Mouse (Mus musculus): ENCODE measurements around the gene Ptgr1. TPM values are rescaled to one million over a fixed set of nuclear protein-coding genes. Genes with fewer than 3 reads are reported as not detected.

Ptgr1 gene
- total RNA-seq, 1 experiment from 2014 or later = 2.5 TPM

DNA sequence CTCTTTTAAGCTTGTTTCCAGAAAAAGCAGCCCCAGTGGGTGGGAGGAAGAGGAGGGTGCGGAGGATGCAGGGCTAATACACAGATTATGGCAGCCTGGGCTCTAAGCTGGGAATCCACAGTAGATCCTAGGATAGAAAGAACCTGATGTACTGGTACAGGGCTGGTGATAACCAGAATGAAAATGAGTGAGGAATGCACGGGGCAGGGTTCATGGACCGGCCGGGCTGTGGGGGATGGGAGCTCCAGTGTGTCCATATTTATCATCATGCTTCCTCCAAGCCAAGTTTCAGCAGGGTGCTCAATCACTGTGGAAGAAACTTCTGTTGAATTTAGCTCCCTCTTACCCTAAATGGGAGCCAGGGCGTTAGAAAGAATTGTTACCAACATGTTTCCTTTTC is 10.2 kb upstream of the Ptgr1 start:
- no peak for ATAC-seq (replicated peaks in 1 of 2; ENCODE audit: insufficient read depth in 1 of 2, low FRiP score in 2 of 2, low TSS enrichment in 1 of 2, low read depth in 1 of 2, poor library complexity in 2 of 2, severe bottlenecking in 2 of 2)

GRCm38 (mm10) chr4:58995251-58995693 is 8.4 kb upstream of the Ptgr1 start:
- ATAC-seq (replicated peaks in 1 of 2; ENCODE audit: insufficient read depth in 1 of 2, low FRiP score in 2 of 2, low TSS enrichment in 1 of 2, low read depth in 1 of 2, poor library complexity in 2 of 2, severe bottlenecking in 2 of 2) = no peak

DNA sequence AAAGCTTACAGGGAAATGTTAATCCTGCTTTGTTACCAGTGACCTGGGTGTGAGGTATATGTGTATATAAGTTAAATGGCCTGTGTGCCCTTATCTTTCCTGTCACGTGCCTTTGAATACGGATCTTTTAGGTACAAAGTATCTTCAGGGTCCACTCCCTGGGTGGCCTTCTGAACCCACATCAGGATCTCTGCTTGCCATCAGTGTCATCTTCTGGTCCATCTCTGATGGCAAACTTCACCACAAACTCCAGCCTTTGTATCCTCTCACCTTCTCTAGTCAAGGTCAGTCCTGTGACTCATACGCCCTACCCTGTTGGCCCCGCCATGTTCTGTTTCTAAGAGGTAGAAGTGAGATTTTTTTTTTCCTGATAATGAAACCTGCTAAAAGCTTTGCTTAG is 7.8 kb upstream of the Ptgr1 start, which contains the start of gene Dnajc25:
Dnajc25 (plus strand) TSS at position 301 of the 400 bp plus-strand sequence.
- ATAC-seq (replicated peaks in 1 of 2; ENCODE audit: insufficient read depth in 1 of 2, low FRiP score in 2 of 2, low TSS enrichment in 1 of 2, low read depth in 1 of 2, poor library complexity in 2 of 2, severe bottlenecking in 2 of 2) = no peak

DNA sequence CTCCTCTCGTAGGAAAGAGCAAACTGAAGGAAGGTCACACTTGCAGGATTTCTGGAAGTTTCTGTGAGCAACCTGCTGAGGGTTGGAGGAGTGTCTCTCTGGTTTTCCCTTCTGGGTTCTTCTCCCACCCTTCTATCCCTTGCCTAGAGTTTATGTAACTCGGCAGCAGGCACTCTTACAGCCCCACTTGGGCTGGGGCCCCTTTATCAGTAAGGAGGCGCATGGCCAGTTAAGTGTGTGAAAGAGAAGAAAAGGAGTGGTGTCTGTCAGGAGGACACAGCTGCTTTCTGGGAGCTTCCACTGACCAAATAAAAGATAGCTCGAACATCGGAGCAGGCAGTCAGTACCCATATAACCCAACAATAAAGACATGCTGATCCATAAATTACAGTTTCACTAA is 5.3 kb upstream of the Ptgr1 start:
- no peak for ATAC-seq (replicated peaks in 1 of 2; ENCODE audit: insufficient read depth in 1 of 2, low FRiP score in 2 of 2, low TSS enrichment in 1 of 2, low read depth in 1 of 2, poor library complexity in 2 of 2, severe bottlenecking in 2 of 2)

- no peak; a peak in 1 of 4 replicates for ATAC-seq (replicated peaks in 1 of 2; ENCODE audit: insufficient read depth in 1 of 2, low FRiP score in 2 of 2, low TSS enrichment in 1 of 2, low read depth in 1 of 2, poor library complexity in 2 of 2, severe bottlenecking in 2 of 2)
Measured at GRCm38 (mm10) chr4:58990609-58991434, 3.9 kb upstream of the Ptgr1 start.

GRCm38 (mm10) chr4:58989303-58989898 is 2.5 kb upstream of the Ptgr1 start:
- no peak for ATAC-seq (replicated peaks in 1 of 2; ENCODE audit: insufficient read depth in 1 of 2, low FRiP score in 2 of 2, low TSS enrichment in 1 of 2, low read depth in 1 of 2, poor library complexity in 2 of 2, severe bottlenecking in 2 of 2)

DNA sequence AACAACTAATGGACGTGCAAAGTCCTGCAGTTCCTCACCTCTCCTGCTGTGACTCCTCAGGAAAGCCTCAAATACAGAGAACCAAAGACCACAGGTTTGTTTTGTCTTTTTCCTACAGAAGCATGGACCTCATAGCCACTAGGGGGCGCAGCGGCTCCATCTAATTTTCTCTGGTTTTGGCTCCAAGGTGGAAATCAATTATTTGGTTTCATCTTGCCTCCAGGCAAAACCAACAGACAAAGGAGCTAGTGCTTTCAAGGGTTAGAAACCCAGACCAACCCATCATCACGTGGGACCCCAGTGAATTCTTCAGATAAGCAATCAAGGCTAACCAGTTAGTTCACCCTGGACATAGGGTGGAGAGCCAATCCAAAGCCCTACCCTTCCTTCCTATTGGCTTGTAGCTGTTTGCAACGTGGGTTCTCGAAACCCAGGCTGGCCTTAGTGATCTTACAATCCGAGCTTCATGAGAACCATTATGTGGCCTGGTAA is 1.7 kb downstream of the Ptgr1 start:
- peak; percentile 42 to 72; a peak in 3 of 4 replicates for ATAC-seq (replicated peaks in 1 of 2; ENCODE audit: insufficient read depth in 1 of 2, low FRiP score in 2 of 2, low TSS enrichment in 1 of 2, low read depth in 1 of 2, poor library complexity in 2 of 2, severe bottlenecking in 2 of 2)

GRCm38 (mm10) chr4:58982806-58983205 is 4.1 kb downstream of the Ptgr1 start:
- ATAC-seq (replicated peaks in 1 of 2; ENCODE audit: insufficient read depth in 1 of 2, low FRiP score in 2 of 2, low TSS enrichment in 1 of 2, low read depth in 1 of 2, poor library complexity in 2 of 2, severe bottlenecking in 2 of 2) = no peak

GRCm38 (mm10) chr4:58981421-58981820 is 5.5 kb downstream of the Ptgr1 start:
- ATAC-seq (replicated peaks in 1 of 2; ENCODE audit: insufficient read depth in 1 of 2, low FRiP score in 2 of 2, low TSS enrichment in 1 of 2, low read depth in 1 of 2, poor library complexity in 2 of 2, severe bottlenecking in 2 of 2) = no peak

- no peak for ATAC-seq (replicated peaks in 1 of 2; ENCODE audit: insufficient read depth in 1 of 2, low FRiP score in 2 of 2, low TSS enrichment in 1 of 2, low read depth in 1 of 2, poor library complexity in 2 of 2, severe bottlenecking in 2 of 2)
Measured at GRCm38 (mm10) chr4:58975711-58976110, 11.2 kb downstream of the Ptgr1 start.

- no peak; a peak in 1 of 4 replicates for ATAC-seq (replicated peaks in 1 of 2; ENCODE audit: insufficient read depth in 1 of 2, low FRiP score in 2 of 2, low TSS enrichment in 1 of 2, low read depth in 1 of 2, poor library complexity in 2 of 2, severe bottlenecking in 2 of 2)
Measured at GRCm38 (mm10) chr4:58970678-58971077, 16.2 kb downstream of the Ptgr1 start.

DNA sequence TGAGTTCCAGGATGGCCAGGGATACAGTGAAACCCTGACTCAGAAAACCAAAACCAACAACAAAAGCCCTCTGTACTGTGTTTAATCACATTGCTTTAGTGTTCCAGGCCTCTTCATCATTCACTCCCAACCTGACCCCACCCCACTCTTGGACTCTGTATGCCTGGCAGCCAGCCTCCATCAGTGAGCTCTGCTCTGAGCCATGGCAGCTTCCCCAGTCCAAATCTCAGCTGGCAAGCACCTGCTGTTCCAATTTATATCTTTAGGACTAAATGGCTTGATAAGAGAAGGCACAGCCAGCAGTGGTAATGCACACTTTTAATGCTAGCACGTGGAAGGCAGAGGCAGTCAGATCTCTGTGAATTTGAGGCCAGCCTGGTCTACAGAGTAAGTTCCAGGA is 21.8 kb downstream of the Ptgr1 start:
- ATAC-seq (replicated peaks in 1 of 2; ENCODE audit: insufficient read depth in 1 of 2, low FRiP score in 2 of 2, low TSS enrichment in 1 of 2, low read depth in 1 of 2, poor library complexity in 2 of 2, severe bottlenecking in 2 of 2) = no peak

GRCm38 (mm10) chr4:58963271-58963670 is 23.6 kb downstream of the Ptgr1 start:
- no peak for ATAC-seq (replicated peaks in 1 of 2; ENCODE audit: insufficient read depth in 1 of 2, low FRiP score in 2 of 2, low TSS enrichment in 1 of 2, low read depth in 1 of 2, poor library complexity in 2 of 2, severe bottlenecking in 2 of 2)

- ATAC-seq (replicated peaks in 1 of 2; ENCODE audit: insufficient read depth in 1 of 2, low FRiP score in 2 of 2, low TSS enrichment in 1 of 2, low read depth in 1 of 2, poor library complexity in 2 of 2, severe bottlenecking in 2 of 2) = no peak
Measured at GRCm38 (mm10) chr4:58961719-58962118, 25.2 kb downstream of the Ptgr1 start.

DNA sequence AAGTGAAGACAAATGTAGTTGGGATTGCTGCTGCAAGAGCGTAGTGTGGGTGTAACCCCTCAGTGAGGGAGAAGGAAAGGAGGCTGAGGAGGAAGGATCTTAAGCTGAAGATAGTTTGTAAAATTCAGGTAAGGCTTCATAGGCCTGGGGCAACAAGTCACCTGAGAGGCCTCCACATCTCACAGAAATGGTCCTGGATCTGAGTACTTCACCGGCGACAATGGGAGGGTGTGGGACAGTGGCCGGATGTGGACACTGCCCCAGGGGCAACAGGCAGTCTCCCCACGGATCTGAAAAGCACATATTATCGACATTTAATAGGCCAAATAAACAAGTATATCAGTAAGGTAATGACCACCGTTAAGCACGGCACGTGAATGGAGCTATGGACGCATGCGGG is 34.3 kb downstream of the Ptgr1 start:
- no peak for ATAC-seq (replicated peaks in 1 of 2; ENCODE audit: insufficient read depth in 1 of 2, low FRiP score in 2 of 2, low TSS enrichment in 1 of 2, low read depth in 1 of 2, poor library complexity in 2 of 2, severe bottlenecking in 2 of 2)

DNA sequence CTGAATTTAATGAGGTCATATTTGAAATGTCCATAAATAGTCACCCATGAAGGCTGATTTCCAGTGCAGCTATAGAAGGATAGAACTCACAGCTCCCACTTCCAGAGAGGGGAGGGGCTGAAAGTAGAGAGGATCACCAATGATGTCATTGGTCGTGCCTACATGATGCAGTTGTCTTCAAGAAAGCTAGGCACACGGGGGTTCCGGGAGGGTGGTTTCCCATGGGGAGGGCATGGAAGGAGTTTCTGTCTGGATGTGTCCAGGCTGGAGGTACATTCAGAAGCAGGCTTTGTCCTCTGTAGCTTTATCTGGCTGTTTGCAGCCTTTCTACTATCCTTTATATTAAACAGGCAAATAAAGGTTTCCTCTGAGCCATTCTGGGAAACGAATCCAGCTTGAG is 38.5 kb downstream of the Ptgr1 start:
- no peak for ATAC-seq (replicated peaks in 1 of 2; ENCODE audit: insufficient read depth in 1 of 2, low FRiP score in 2 of 2, low TSS enrichment in 1 of 2, low read depth in 1 of 2, poor library complexity in 2 of 2, severe bottlenecking in 2 of 2)

- ATAC-seq (replicated peaks in 1 of 2; ENCODE audit: insufficient read depth in 1 of 2, low FRiP score in 2 of 2, low TSS enrichment in 1 of 2, low read depth in 1 of 2, poor library complexity in 2 of 2, severe bottlenecking in 2 of 2) = no peak
Measured at GRCm38 (mm10) chr4:58944695-58945094, 42.2 kb downstream of the Ptgr1 start.

DNA sequence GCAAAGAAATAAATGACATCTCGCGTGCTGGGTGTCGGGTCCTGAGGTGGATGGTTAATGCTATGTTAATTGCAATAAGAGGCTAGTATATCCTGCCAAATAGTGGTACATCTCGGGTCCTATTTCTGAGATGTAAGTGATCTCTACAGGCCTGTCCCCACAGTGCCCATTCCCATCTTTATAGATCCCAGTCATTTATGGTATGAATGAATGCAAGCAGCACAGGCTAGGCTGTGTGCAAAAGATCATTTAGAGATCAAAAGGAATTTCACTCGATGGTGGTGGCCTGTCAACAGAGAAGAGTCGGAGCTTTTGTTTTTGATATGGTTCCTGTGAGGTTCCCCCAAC is 42.7 kb downstream of the Ptgr1 start:
- no peak for ATAC-seq (replicated peaks in 1 of 2; ENCODE audit: insufficient read depth in 1 of 2, low FRiP score in 2 of 2, low TSS enrichment in 1 of 2, low read depth in 1 of 2, poor library complexity in 2 of 2, severe bottlenecking in 2 of 2)

Measured in hematopoietic stem cell, adult 5-6 weeks (primary cell).